Mouse (Mus musculus): ENCODE measurements at regions not wholly inside any gene's neighbourhood (a gene's known extent, or its start where the extent isn't known, plus 50 kb on each side); places are given as distances from the start of the nearest gene placed in this dataset.

GRCm38 (mm10) chr9:17664113-17664512, 627.8 kb upstream of the Chordc1 start:
- Histone ChIP-seq H3K36me3 (replicated peaks in 1 of 2; ENCODE audit: control insufficient read depth in 1 of 2, insufficient read depth in 1 of 2, low read length in 1 of 2) (no peaks in the 10 kb centered on the region), H3K4me2 (ENCODE audit: insufficient read depth, low read depth, poor library complexity, severe bottlenecking) (no peak overlapping the region), H3K4me3 (replicated peaks in 1 of 3; ENCODE audit: low read depth in 2 of 3, low read length in 2 of 3, poor library complexity in 1 of 3) (no peak overlapping the region)

GRCm38 (mm10) chr9:17668260-17668659, 623.7 kb upstream of the Chordc1 start:
- Histone ChIP-seq H3K4me1 (ENCODE audit: control insufficient read depth in 1 of 2, insufficient read depth in 2 of 2) (no peaks in the 10 kb centered on the region), H3K36me3 (replicated peaks in 1 of 2; ENCODE audit: control insufficient read depth in 1 of 2, insufficient read depth in 1 of 2, low read length in 1 of 2) (no peaks in the 10 kb centered on the region), H3K27ac (ENCODE audit: insufficient read depth, low read depth) (no peak overlapping the region), H3K27me3 (replicated peaks) (no peaks in the 10 kb centered on the region), H3K79me2 (replicated peaks; ENCODE audit: control insufficient read depth, extremely low read depth, insufficient read depth, poor library complexity, severe bottlenecking) (no peaks in the 10 kb centered on the region), H3K9ac (ENCODE audit: insufficient read depth, low read depth) (no peak overlapping the region), H3K4me3 (replicated peaks in 1 of 3; ENCODE audit: low read depth in 2 of 3, low read length in 2 of 3, poor library complexity in 1 of 3) (no peak overlapping the region), H3K4me2 (ENCODE audit: insufficient read depth, low read depth, poor library complexity, severe bottlenecking) (no peak overlapping the region), H3K9me3 (replicated peaks; ENCODE audit: low read length) (no peaks in the 10 kb centered on the region)
- no peak for DNase-seq (ENCODE audit: extremely low read depth)
- TF ChIP-seq NELFE (IDR thresholded peaks at IDR 0.05; ENCODE audit: low read depth, low read length), result no peak
- no peak for TF ChIP-seq CTCF (conservative IDR thresholded peaks at IDR 0.05 in 1 of 2, IDR thresholded peaks at IDR 0.05 in 1 of 2; ENCODE audit: low read depth in 2 of 2, low read length in 2 of 2)
- no peak for TF ChIP-seq MAX (IDR thresholded peaks at IDR 0.05; ENCODE audit: low read length)
- TF ChIP-seq HCFC1 (IDR thresholded peaks at IDR 0.05; ENCODE audit: low read depth, low read length), result no peak
- TF ChIP-seq ZNF384 (IDR thresholded peaks at IDR 0.05; ENCODE audit: low read depth, low read length), result no peak
- no peak for TF ChIP-seq EP300 (IDR thresholded peaks at IDR 0.05; ENCODE audit: low read length)
- no peak for TF ChIP-seq IRF4 (IDR thresholded peaks at IDR 0.05; ENCODE audit: low read depth, low read length)
- TF ChIP-seq UBTF (IDR thresholded peaks at IDR 0.05; ENCODE audit: low read depth, low read length), result no peak
- no peak for TF ChIP-seq MXI1 (IDR thresholded peaks at IDR 0.05; ENCODE audit: low read depth, low read length)
- no peak for TF ChIP-seq CHD1 (IDR thresholded peaks at IDR 0.05; ENCODE audit: low read depth, low read length)
- no peak for TF ChIP-seq RAD21 (IDR thresholded peaks at IDR 0.05; ENCODE audit: low read depth, low read length)
- TF ChIP-seq ETS1 (conservative IDR thresholded peaks at IDR 0.05; ENCODE audit: low read depth, low read length), result no peak
- TF ChIP-seq USF2 (conservative IDR thresholded peaks at IDR 0.05; ENCODE audit: low read depth, low read length), result no peak
- no peak for TF ChIP-seq SMC3 (IDR thresholded peaks at IDR 0.05; ENCODE audit: low read depth, low read length)
- TF ChIP-seq PAX5 (IDR thresholded peaks at IDR 0.05; ENCODE audit: low read length), result no peak
- TF ChIP-seq GABPA (IDR thresholded peaks at IDR 0.05; ENCODE audit: insufficient replicate concordance, low read depth, low read length), result no peak
- dilution Hi-C loops (cut with MboI; ENCODE audit: extremely low pct_ligation_motif_present, extremely low pct_unique_long_range_greater_than_20kb, low sequenced_read_pairs) (no loop called here), in situ Hi-C loops (cut with MboI; ENCODE audit: low pct_ligation_motif_present, low pct_unique_long_range_greater_than_20kb, low sequenced_read_pairs) (no loop called here)

More at GRCm38 (mm10) chr9:17664113-17664512, 627.8 kb upstream of the Chordc1 start:
- TF ChIP-seq HCFC1 (IDR thresholded peaks at IDR 0.05; ENCODE audit: low read depth, low read length), result no peak
- no peak for TF ChIP-seq TBP (conservative IDR thresholded peaks at IDR 0.05; ENCODE audit: low read depth, low read length)
- in situ Hi-C loops (cut with MboI; ENCODE audit: low pct_ligation_motif_present, low pct_unique_long_range_greater_than_20kb, low sequenced_read_pairs), result no loop called here
- dilution Hi-C loops (cut with MboI; ENCODE audit: extremely low pct_ligation_motif_present, extremely low pct_unique_long_range_greater_than_20kb, low sequenced_read_pairs), result no loop called here
- H3K9ac ChIP-seq (ENCODE audit: insufficient read depth, low read depth), result no peak overlapping the region
- no peak overlapping the region for H3K27ac ChIP-seq (ENCODE audit: insufficient read depth, low read depth)
- no peaks in the 10 kb centered on the region for H3K9me3 ChIP-seq (replicated peaks; ENCODE audit: low read length)
- H3K4me1 ChIP-seq (ENCODE audit: control insufficient read depth in 1 of 2, insufficient read depth in 2 of 2), result no peaks in the 10 kb centered on the region
- H3K79me2 ChIP-seq (replicated peaks; ENCODE audit: control insufficient read depth, extremely low read depth, insufficient read depth, poor library complexity, severe bottlenecking), result no peaks in the 10 kb centered on the region
- no peak for DNase-seq (ENCODE audit: extremely low read depth)
- no peaks in the 10 kb centered on the region for H3K27me3 ChIP-seq (replicated peaks)
